Mouse (Mus musculus) neural tube, postnatal 0 days (tissue): ENCODE results near the gene Mogat1. TPM values are rescaled to one million over a fixed set of nuclear protein-coding genes. Genes with fewer than 3 reads are reported as not detected.

Experiments used
- polyA plus RNA-seq: library from polyadenylated mRNA; unstranded; fragments of >200 nt; fragmentation: Nextera tagmentation; extraction: Ambion mirVana; gene quantifications from 2 replicates; pipeline ENCODE4 v1.2.1, GENCODE M21; 2015

Mogat1 gene
- polyA plus RNA-seq = 0.88 and 3.0 TPM in 2 replicates

DNA sequence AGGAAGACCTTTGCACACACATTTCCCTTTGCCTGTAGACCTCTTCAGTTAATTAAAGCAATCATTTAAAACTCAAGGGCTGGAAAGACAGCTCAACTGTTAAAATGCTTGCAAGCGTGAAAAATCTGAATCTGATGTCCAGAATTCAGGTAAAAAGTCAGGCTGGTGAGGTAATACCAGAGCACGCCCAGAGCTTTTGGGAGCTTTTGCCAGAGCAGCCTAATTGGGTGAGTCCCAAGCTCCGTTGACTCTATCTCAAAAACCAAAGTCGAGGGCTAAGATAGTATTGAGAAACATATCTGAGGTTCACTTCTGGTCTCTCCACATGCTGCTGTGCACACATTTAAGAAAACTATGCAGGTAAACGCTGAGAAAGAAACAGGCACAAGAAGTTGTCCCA is at the start of gene Mogat1:
TSS of gene Mogat1 (plus strand) at position 130 of the 400 bp plus-strand sequence.

DNA sequence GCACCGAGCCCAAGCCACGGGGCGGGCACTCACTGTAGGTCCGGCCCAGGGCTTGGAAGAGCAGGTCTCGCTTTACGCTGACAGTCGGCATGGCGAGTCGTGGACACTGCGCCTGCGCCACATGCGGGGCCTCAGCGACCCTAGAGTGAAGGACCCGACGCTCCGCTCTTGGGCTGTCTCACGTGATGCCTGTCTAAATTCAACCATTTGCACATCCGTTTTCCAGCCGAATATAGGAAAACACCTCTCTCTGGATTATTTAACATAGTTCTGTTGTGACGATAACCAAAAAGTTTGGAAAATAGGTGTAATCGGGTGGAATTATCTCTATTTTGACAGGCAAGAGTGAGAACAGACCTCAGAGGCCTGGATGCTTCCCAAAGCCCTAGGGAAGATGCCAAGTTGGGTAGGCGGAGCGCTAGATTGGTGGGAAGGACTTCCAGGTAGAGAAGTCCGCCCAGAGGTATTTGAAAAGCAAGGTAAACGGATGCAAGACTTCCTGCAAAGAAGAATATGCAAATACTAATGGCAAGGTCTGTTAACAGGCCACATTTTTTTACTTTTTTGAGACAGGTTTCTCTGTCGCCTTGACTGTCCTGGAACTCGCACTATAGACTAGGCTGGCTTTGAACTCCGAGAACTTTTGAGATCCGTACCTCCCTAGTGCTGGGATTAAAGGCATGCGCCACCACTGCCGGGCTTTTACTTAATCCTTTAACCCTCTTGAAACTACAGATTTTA is 21.9 kb upstream of the Mogat1 start, which contains the start of gene Farsb:
TSS of gene Farsb (minus strand) at position 146 of the 741 bp plus-strand sequence.

DNA sequence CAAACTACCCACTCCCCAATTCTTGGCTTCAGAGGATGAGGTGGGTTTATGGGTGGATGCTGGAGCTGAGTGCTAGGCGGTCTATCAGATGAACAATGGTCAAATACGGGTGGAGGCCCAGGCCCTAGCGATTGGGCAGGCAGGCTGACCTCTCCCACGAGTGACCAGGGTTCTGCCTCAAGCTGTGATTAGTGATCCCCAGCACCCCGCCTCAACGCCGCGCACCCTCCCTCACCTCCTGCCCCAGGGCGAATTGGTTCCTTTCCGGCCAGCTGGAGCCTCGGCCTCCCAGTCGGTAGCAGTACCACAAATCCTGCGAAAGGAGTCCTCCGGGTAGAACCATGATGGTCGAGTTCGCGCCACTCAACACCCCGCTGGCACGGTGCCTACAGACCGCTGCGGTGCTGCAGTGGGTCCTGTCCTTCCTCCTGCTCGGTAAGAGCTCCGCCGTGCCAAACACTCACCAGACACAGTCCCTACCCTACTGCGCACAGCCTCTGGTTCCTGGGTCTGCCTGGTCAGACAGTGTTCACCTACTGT is 900 bp downstream of the Mogat1 start, which contains the start of gene BC035947:
TSS of gene BC035947 (minus strand) at position 538 of the 540 bp plus-strand sequence.

Other genes starting within 250 kb of the Mogat1 start
- 2.1 and 2.7 TPM in 2 replicates for gene Sgpp2, start 200.6 kb upstream of the Mogat1 start, polyA plus RNA-seq
- gene Farsb, start 22.1 kb upstream of the Mogat1 start, polyA plus RNA-seq = 122 and 130 TPM in 2 replicates
- gene BC035947, start 1.2 kb downstream of the Mogat1 start, polyA plus RNA-seq = 0.77 and 1.3 TPM in 2 replicates
- gene Acsl3, start 146.8 kb downstream of the Mogat1 start, polyA plus RNA-seq = 98.4 and 103 TPM in 2 replicates
- gene Utp14b, start 147.0 kb downstream of the Mogat1 start, polyA plus RNA-seq = 2.3 TPM in 2 replicates